Mouse (Mus musculus): ENCODE data around the gene Fgr. TPM values are rescaled to one million over a fixed set of nuclear protein-coding genes. Genes with fewer than 3 reads are reported as not detected.

The Fgr gene
- total and polyA plus RNA-seq, 3 experiments: 0.04 to 0.24 (median 0.13) TPM

GRCm38 (mm10) chr4:133017597-133018262 lies 43.8 kb downstream of the Fgr start:
- peaks cover 3% of the 10 kb centered on the region; the same call in 1 of the 2 replicates for H3K79me2 ChIP-seq (replicated peaks; ENCODE audit: control insufficient read depth, extremely low read depth, insufficient read depth, poor library complexity, severe bottlenecking)
- H3K27ac ChIP-seq (ENCODE audit: insufficient read depth, low read depth): no peak overlapping the region
- no peak overlapping the region for H3K4me3 ChIP-seq (replicated peaks in 1 of 3; ENCODE audit: low read depth in 2 of 3, low read length in 2 of 3, poor library complexity in 1 of 3)
- no peak for DNase-seq (ENCODE audit: extremely low read depth)
- no peaks in the 10 kb centered on the region for H3K27me3 ChIP-seq (replicated peaks)
- H3K4me1 ChIP-seq (ENCODE audit: control insufficient read depth in 1 of 2, insufficient read depth in 2 of 2): peaks cover 20 to 85% of the 10 kb centered on the region in 2 experiments
- no peak overlapping the region for H3K9ac ChIP-seq (ENCODE audit: insufficient read depth, low read depth)
- no peak overlapping the region for H3K4me2 ChIP-seq (ENCODE audit: insufficient read depth, low read depth, poor library complexity, severe bottlenecking)
- in situ Hi-C loops (cut with MboI; ENCODE audit: low pct_ligation_motif_present, low pct_unique_long_range_greater_than_20kb, low sequenced_read_pairs) (loop anchor here (10.0 kb wide), 1 partner anchor 187 kb away; no protein-coding TSS in a partner anchor), dilution Hi-C loops (cut with MboI; ENCODE audit: extremely low pct_ligation_motif_present, extremely low pct_unique_long_range_greater_than_20kb, low sequenced_read_pairs) (no loop called here)
- peaks cover 0 to 58% of the 10 kb centered on the region in 2 experiments for H3K36me3 ChIP-seq (replicated peaks in 1 of 2; ENCODE audit: control insufficient read depth in 1 of 2, insufficient read depth in 1 of 2, low read length in 1 of 2)
- no peak for TF ChIP-seq USF1 (IDR thresholded peaks at IDR 0.05; ENCODE audit: low read depth, low read length)
- no peak for TF ChIP-seq SMC3 (IDR thresholded peaks at IDR 0.05; ENCODE audit: low read depth, low read length)
- no peak for TF ChIP-seq UBTF (IDR thresholded peaks at IDR 0.05; ENCODE audit: low read depth, low read length)
- TF ChIP-seq NRF1 (IDR thresholded peaks at IDR 0.05; ENCODE audit: low read depth, low read length): no peak
- no peak for TF ChIP-seq ZNF384 (IDR thresholded peaks at IDR 0.05; ENCODE audit: low read depth, low read length)
- TF ChIP-seq BHLHE40 (IDR thresholded peaks at IDR 0.05; ENCODE audit: low read depth, low read length): no peak
- no peak for TF ChIP-seq MAX (IDR thresholded peaks at IDR 0.05; ENCODE audit: low read length)
- TF ChIP-seq GABPA (IDR thresholded peaks at IDR 0.05; ENCODE audit: insufficient replicate concordance, low read depth, low read length): no peak
- TF ChIP-seq HCFC1 (IDR thresholded peaks at IDR 0.05; ENCODE audit: low read depth, low read length): no peak
- no peak for TF ChIP-seq EP300 (IDR thresholded peaks at IDR 0.05; ENCODE audit: low read length)
- no peak for TF ChIP-seq MYC (IDR thresholded peaks at IDR 0.05; ENCODE audit: low read depth, low read length)
- TF ChIP-seq RAD21 (IDR thresholded peaks at IDR 0.05; ENCODE audit: low read depth, low read length): no peak
- no peak for TF ChIP-seq CTCF (conservative IDR thresholded peaks at IDR 0.05 in 1 of 2, IDR thresholded peaks at IDR 0.05 in 1 of 2; ENCODE audit: low read depth in 2 of 2, low read length in 2 of 2)
- TF ChIP-seq RCOR1 (conservative IDR thresholded peaks at IDR 0.05; ENCODE audit: low read depth, low read length): no peak
- no peak for TF ChIP-seq NELFE (IDR thresholded peaks at IDR 0.05; ENCODE audit: low read depth, low read length)
- no peaks in the 10 kb centered on the region for H3K9me3 ChIP-seq (replicated peaks; ENCODE audit: low read length)

GRCm38 (mm10) chr4:133018263-133018798 lies 44.4 kb downstream of the Fgr start:
- Histone ChIP-seq H3K27me3 (replicated peaks) (no peaks in the 10 kb centered on the region), H3K36me3 (replicated peaks in 1 of 2; ENCODE audit: control insufficient read depth in 1 of 2, insufficient read depth in 1 of 2, low read length in 1 of 2) (peaks cover 0 to 64% of the 10 kb centered on the region in 2 experiments), H3K4me1 (ENCODE audit: control insufficient read depth in 1 of 2, insufficient read depth in 2 of 2) (peaks cover 20 to 91% of the 10 kb centered on the region in 2 experiments), H3K27ac (ENCODE audit: insufficient read depth, low read depth) (no peak overlapping the region), H3K79me2 (replicated peaks; ENCODE audit: control insufficient read depth, extremely low read depth, insufficient read depth, poor library complexity, severe bottlenecking) (peaks cover 3% of the 10 kb centered on the region; the same call in 1 of the 2 replicates), H3K4me2 (ENCODE audit: insufficient read depth, low read depth, poor library complexity, severe bottlenecking) (no peak overlapping the region), H3K4me3 (replicated peaks in 1 of 3; ENCODE audit: low read depth in 2 of 3, low read length in 2 of 3, poor library complexity in 1 of 3) (no peak overlapping the region), H3K9me3 (replicated peaks; ENCODE audit: low read length) (no peaks in the 10 kb centered on the region), H3K9ac (ENCODE audit: insufficient read depth, low read depth) (no peak overlapping the region)
- no peak for DNase-seq (ENCODE audit: extremely low read depth)
- in situ Hi-C loops (cut with MboI; ENCODE audit: low pct_ligation_motif_present, low pct_unique_long_range_greater_than_20kb, low sequenced_read_pairs) (loop anchor here (10.0 kb wide), 1 partner anchor 186 kb away; no protein-coding TSS in a partner anchor), dilution Hi-C loops (cut with MboI; ENCODE audit: extremely low pct_ligation_motif_present, extremely low pct_unique_long_range_greater_than_20kb, low sequenced_read_pairs) (no loop called here)
- no peak for TF ChIP-seq MAFK (IDR thresholded peaks at IDR 0.05; ENCODE audit: insufficient replicate concordance, low read length)
- no peak for TF ChIP-seq MXI1 (IDR thresholded peaks at IDR 0.05; ENCODE audit: low read depth, low read length)
- TF ChIP-seq UBTF (IDR thresholded peaks at IDR 0.05; ENCODE audit: low read depth, low read length): no peak
- no peak for TF ChIP-seq ZC3H11A (IDR thresholded peaks at IDR 0.05; ENCODE audit: low read depth, low read length)
- TF ChIP-seq SIN3A (IDR thresholded peaks at IDR 0.05; ENCODE audit: low read length): no peak
- TF ChIP-seq CHD2 (IDR thresholded peaks at IDR 0.05; ENCODE audit: low read length): no peak
- no peak for TF ChIP-seq ZMIZ1 (IDR thresholded peaks at IDR 0.05; ENCODE audit: low read depth, low read length)
- TF ChIP-seq ELF1 (IDR thresholded peaks at IDR 0.05; ENCODE audit: low read depth, low read length): no peak
